Comparison of ENCODE assay signal across 8 mouse cellular contexts in the genomic region with DNA sequence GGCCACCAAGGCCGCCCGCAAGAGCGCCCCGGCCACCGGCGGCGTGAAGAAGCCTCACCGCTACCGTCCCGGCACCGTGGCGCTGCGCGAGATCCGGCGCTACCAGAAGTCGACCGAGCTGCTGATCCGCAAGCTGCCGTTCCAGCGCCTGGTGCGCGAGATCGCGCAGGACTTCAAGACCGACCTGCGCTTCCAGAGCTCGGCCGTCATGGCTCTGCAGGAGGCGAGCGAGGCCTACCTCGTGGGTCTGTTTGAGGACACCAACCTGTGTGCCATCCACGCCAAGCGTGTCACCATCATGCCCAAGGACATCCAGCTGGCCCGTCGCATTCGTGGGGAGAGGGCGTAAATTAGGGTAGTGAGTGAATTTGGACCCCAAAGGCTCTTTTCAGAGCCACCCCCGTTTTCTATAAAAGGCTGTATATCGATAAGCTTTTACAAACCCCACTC. TPM values are rescaled to one million over a fixed set of nuclear protein-coding genes. Genes with fewer than 3 reads are reported as not detected.
A peak's percentile ranks its signal among the peaks of the same experiment; 100 is the strongest.
DNase-seq lines count a peak whose midpoint lies in the region; ATAC-seq and TF ChIP-seq lines count a peak whose summit lies in the region.
"Not testable (repeated sequence)": the region's sequence is repeated elsewhere in the genome, so short reads cannot be mapped to it uniquely, and the experiment has no call there.

No protein-coding gene starts in this region.

- peak overlapping the region; percentile 6 to 47 for H3K4me3 ChIP-seq in MEL (ENCODE audit: control insufficient read depth in 1 of 2, insufficient read depth in 1 of 2, low read depth in 2 of 2, low read length in 2 of 2)
- H3K4me3 ChIP-seq in embryonic facial prominence, embryonic 14.5 days (ENCODE audit: low read depth, low read length), result peak overlapping the region; percentile 43
- H3K4me3 ChIP-seq in heart, embryonic 10.5 days, result peak overlapping the region; percentile 59
- H3K4me3 ChIP-seq in intestine, embryonic 14.5 days (ENCODE audit: low read depth, low read length), result peak overlapping the region; percentile 38
- H3K4me3 ChIP-seq in limb, embryonic 14.5 days (replicated peaks; ENCODE audit: low read length), result peak overlapping the region; percentile 40
- peak overlapping the region; percentile 29 for H3K4me3 ChIP-seq in macrophage (ENCODE audit: inconsistent target)
- peak overlapping the region; percentile 41 for H3K4me3 ChIP-seq in neural tube, embryonic 15.5 days (replicated peaks)

- not testable (repeated sequence) for ATAC-seq in embryonic facial prominence, embryonic 14.5 days (ENCODE audit: low read depth); intestine, embryonic 14.5 days (replicated peaks; ENCODE audit: low FRiP score, low TSS enrichment, low read depth); limb, embryonic 14.5 days (ENCODE audit: low FRiP score, low read depth); neural tube, embryonic 15.5 days (ENCODE audit: low FRiP score)

- H3K4me2 ChIP-seq in embryonic facial prominence, embryonic 14.5 days (ENCODE audit: low read depth, low read length), result peak overlapping the region; percentile 63
- H3K4me2 ChIP-seq in intestine, embryonic 14.5 days (ENCODE audit: low read length), result peak overlapping the region; percentile 80
- peak overlapping the region; percentile 63 for H3K4me2 ChIP-seq in limb, embryonic 14.5 days (replicated peaks; ENCODE audit: low read depth, low read length, severe bottlenecking)
- H3K4me2 ChIP-seq in neural tube, embryonic 15.5 days, result peak overlapping the region; percentile 71

- peak; percentile 94 to 97; a peak in 3 of 4 replicates for TF ChIP-seq POLR2A in MEL (IDR thresholded peaks at IDR 0.05; ENCODE audit: control insufficient read depth in 1 of 2, insufficient read depth in 1 of 2, low read depth in 1 of 2, low read length in 2 of 2, poor library complexity in 1 of 2)
- TF ChIP-seq POLR2A in limb, embryonic 14.5 days (IDR thresholded peaks at IDR 0.05; ENCODE audit: borderline replicate concordance, extremely low read depth, insufficient read depth, insufficient read length), result not testable (repeated sequence)

- TF ChIP-seq RAD21 in MEL (IDR thresholded peaks at IDR 0.05; ENCODE audit: low read depth, low read length), result not testable (repeated sequence)

- H3K27ac ChIP-seq in MEL (ENCODE audit: control insufficient read depth, low read depth, low read length), result peak overlapping the region; percentile 86
- peak overlapping the region; percentile 91 for H3K27ac ChIP-seq in embryonic facial prominence, embryonic 14.5 days (replicated peaks; ENCODE audit: low read depth, low read length)
- H3K27ac ChIP-seq in heart, embryonic 10.5 days, result peak overlapping the region; percentile 90
- peak overlapping the region; percentile 80 for H3K27ac ChIP-seq in intestine, embryonic 14.5 days (ENCODE audit: low read depth)
- H3K27ac ChIP-seq in limb, embryonic 14.5 days (replicated peaks; ENCODE audit: low read depth, low read length), result peak overlapping the region; percentile 87
- peak overlapping the region; percentile 54 for H3K27ac ChIP-seq in macrophage
- H3K27ac ChIP-seq in neural tube, embryonic 15.5 days (replicated peaks), result peak overlapping the region; percentile 77

- not testable (repeated sequence) for TF ChIP-seq CTCF in MEL (IDR thresholded peaks at IDR 0.05 in 2 of 3, conservative IDR thresholded peaks at IDR 0.05 in 1 of 3; ENCODE audit: control insufficient read depth in 1 of 3, insufficient read depth in 1 of 3, low read depth in 2 of 3, low read length in 3 of 3, poor library complexity in 1 of 3, severe bottlenecking in 1 of 3)

- DNase-seq in MEL (ENCODE audit: low read depth, low spot score), result peak; percentile 75
- not testable (repeated sequence) for DNase-seq in embryonic facial prominence, embryonic 14.5 days (ENCODE audit: low spot score); heart, embryonic 10.5 days (ENCODE audit: low spot score); limb, embryonic 14.5 days (ENCODE audit: low spot score)
- peak; percentile 63 for DNase-seq in intestine, embryonic 14.5 days (ENCODE audit: low spot score)
- DNase-seq in thymus, postnatal 25 days, result peak; percentile 38

- peak overlapping the region; percentile 73 for H3K9ac ChIP-seq in MEL (ENCODE audit: control insufficient read depth, low read depth, low read length, poor library complexity, severe bottlenecking)
- peak overlapping the region; percentile 72 for H3K9ac ChIP-seq in embryonic facial prominence, embryonic 14.5 days (ENCODE audit: low read depth, low read length)
- peak overlapping the region; percentile 86 for H3K9ac ChIP-seq in intestine, embryonic 14.5 days (ENCODE audit: low read length)
- H3K9ac ChIP-seq in limb, embryonic 14.5 days (ENCODE audit: low read depth, low read length, severe bottlenecking), result peak overlapping the region; percentile 74
- peak overlapping the region; percentile 56 for H3K9ac ChIP-seq in neural tube, embryonic 15.5 days (replicated peaks)

- peaks cover 0 to 30% of the 10 kb centered on the region in 2 experiments; a peak in 2 of 4 replicates for H3K36me3 ChIP-seq in MEL (ENCODE audit: control insufficient read depth in 1 of 2, insufficient read depth in 2 of 2, low read length in 2 of 2)
- H3K36me3 ChIP-seq in embryonic facial prominence, embryonic 14.5 days (ENCODE audit: control insufficient read depth, insufficient read depth, low read length); heart, embryonic 10.5 days; intestine, embryonic 14.5 days (ENCODE audit: control insufficient read depth, insufficient read depth, low read length); limb, embryonic 14.5 days (ENCODE audit: control insufficient read depth, insufficient read depth, low read length); macrophage (ENCODE audit: inconsistent target); neural tube, embryonic 15.5 days: not testable (repeated sequence)

- H3K9me3 ChIP-seq in MEL (replicated peaks; ENCODE audit: insufficient read depth, low read length); embryonic facial prominence, embryonic 14.5 days (ENCODE audit: control insufficient read depth, low read length); heart, embryonic 10.5 days; intestine, embryonic 14.5 days (ENCODE audit: control insufficient read depth, low read length); limb, embryonic 14.5 days (ENCODE audit: control insufficient read depth, low read length); neural tube, embryonic 15.5 days (replicated peaks): not testable (repeated sequence)

- not testable (repeated sequence) for H3K4me1 ChIP-seq in MEL (ENCODE audit: control insufficient read depth in 1 of 2, insufficient read depth in 2 of 2, low read length in 2 of 2); heart, embryonic 10.5 days
- peaks cover 12% of the 10 kb centered on the region for H3K4me1 ChIP-seq in embryonic facial prominence, embryonic 14.5 days (ENCODE audit: control insufficient read depth, insufficient read depth, low read length)
- H3K4me1 ChIP-seq in intestine, embryonic 14.5 days (replicated peaks; ENCODE audit: control insufficient read depth, insufficient read depth, low read length), result peaks cover 14% of the 10 kb centered on the region
- H3K4me1 ChIP-seq in limb, embryonic 14.5 days (ENCODE audit: control insufficient read depth, insufficient read depth, low read length), result peaks cover 21% of the 10 kb centered on the region
- H3K4me1 ChIP-seq in neural tube, embryonic 15.5 days, result peaks cover 32% of the 10 kb centered on the region

- H3K27me3 ChIP-seq in MEL (ENCODE audit: control insufficient read depth in 1 of 2, insufficient read depth in 2 of 2, low read length in 2 of 2); embryonic facial prominence, embryonic 14.5 days (replicated peaks; ENCODE audit: control insufficient read depth, insufficient read depth, low read length); heart, embryonic 10.5 days (ENCODE audit: insufficient read depth, poor library complexity, severe bottlenecking); intestine, embryonic 14.5 days (replicated peaks; ENCODE audit: control insufficient read depth, insufficient read depth, low read length); limb, embryonic 14.5 days (ENCODE audit: control insufficient read depth, insufficient read depth, low read length); neural tube, embryonic 15.5 days (replicated peaks): not testable (repeated sequence)

- under 1% methylated on average over 8 of the region's 40 CpGs for WGBS in embryonic facial prominence, embryonic 14.5 days
- WGBS in heart, embryonic 10.5 days, result under 1% methylated on average over 16 of the region's 40 CpGs
- 2% methylated on average over 8 of the region's 40 CpGs for WGBS in intestine, embryonic 14.5 days
- WGBS in limb, embryonic 14.5 days, result 1% methylated on average over 8 of the region's 40 CpGs
- 4% methylated on average over 8 of the region's 40 CpGs for whole genome bisulfite sequencing in macrophage (ENCODE audit: missing documents)
- 1% methylated on average over 9 of the region's 40 CpGs for WGBS in neural tube, embryonic 15.5 days

- H3K79me2 ChIP-seq in MEL (ENCODE audit: control insufficient read depth, insufficient read depth, low read length, poor library complexity), result not testable (repeated sequence)
- peaks cover 18% of the 10 kb centered on the region; the same call in 1 of the 2 replicates for H3K79me2 ChIP-seq in macrophage (ENCODE audit: inconsistent target)

- TF ChIP-seq EP300 in MEL (IDR thresholded peaks at IDR 0.05; ENCODE audit: low read depth in 1 of 2, low read length in 2 of 2), result not testable (repeated sequence)

RNA-seq across cellular contexts. Expression of gene Hist1h3d, which starts 0.3 kb away (rescaled TPM):
- 150 and 212 TPM in 2 replicates for total RNA-seq in MEL (2012; rRNA removed)
- polyA plus RNA-seq in MEL (2012; ENCODE audit: insufficient read depth in 1 of 2, insufficient read length in 2 of 2, low read depth in 1 of 2, low replicate concordance in 2 of 2, missing spikeins in 1 of 2) (1 to 10 TPM in 1 of 2 experiments, not detected in 1; 1.4 TPM), macrophage (2018) (0.13 to 1.1 TPM in 2 of 3 replicates, not detected in the other)
- 5.2 and 7.2 TPM in 2 replicates for polyA plus RNA-seq in embryonic facial prominence, embryonic 14.5 days (2014; fragmentation: Nextera tagmentation; extraction: Ambion mirVana)
- 1.4 and 5.3 TPM in 2 replicates for polyA plus RNA-seq in heart, embryonic 10.5 days (2016; fragmentation: Nextera tagmentation; extraction: Ambion mirVana)
- 9.6 and 12.5 TPM in 2 replicates for polyA plus RNA-seq in intestine, embryonic 14.5 days (2014; fragmentation: Nextera tagmentation; extraction: Ambion mirVana)
- 30.0 and 33.8 TPM in 2 replicates for polyA plus RNA-seq in limb, embryonic 14.5 days (2012; rRNA removed)
- polyA plus RNA-seq in limb, embryonic 14.5 days (2014; fragmentation: Nextera tagmentation; extraction: Ambion mirVana), result 6.8 and 10.4 TPM in 2 replicates
- 10 to 100 TPM in 4 of 26 experiments, 1 to 10 TPM in 21, not detected in 1; 1.6 to 20.7 (median 7.1) TPM for total RNA-seq in macrophage (2018; cell fraction: chromatin; rRNA removed)
- 1 to 10 TPM in 25 of 26 experiments, under 1 TPM in 1; 0.99 to 9.3 (median 2.9) TPM for total RNA-seq in macrophage (2018; cell fraction: cytosol; rRNA removed)
- total RNA-seq in macrophage (2018; cell fraction: nucleus; rRNA removed), result 10 to 100 TPM in 5 of 26 experiments, 1 to 10 TPM in 21; 1.2 to 23.8 (median 4.6) TPM
- polyA plus RNA-seq in neural tube, embryonic 15.5 days (2015; fragmentation: Nextera tagmentation; extraction: Ambion mirVana), result 0.88 and 2.0 TPM in 2 replicates

RNA-seq across cellular contexts. Expression of gene Hist1h2ad, which starts 1.7 kb away (rescaled TPM):
- 924 and 1,082 TPM in 2 replicates for total RNA-seq in MEL (2012; rRNA removed)
- polyA plus RNA-seq in MEL (2012; ENCODE audit: insufficient read depth in 1 of 2, insufficient read length in 2 of 2, low read depth in 1 of 2, low replicate concordance in 2 of 2, missing spikeins in 1 of 2) (under 1 TPM in 1 of 2 experiments, not detected in 1; 0.14 TPM), macrophage (2018) (not detected in 3 replicates)
- 1.6 and 2.8 TPM in 2 replicates for polyA plus RNA-seq in embryonic facial prominence, embryonic 14.5 days (2014; fragmentation: Nextera tagmentation; extraction: Ambion mirVana)
- 0.54 and 1.1 TPM in 2 replicates for polyA plus RNA-seq in heart, embryonic 10.5 days (2016; fragmentation: Nextera tagmentation; extraction: Ambion mirVana)
- polyA plus RNA-seq in intestine, embryonic 14.5 days (2014; fragmentation: Nextera tagmentation; extraction: Ambion mirVana), result 2.2 and 4.2 TPM in 2 replicates
- 6.1 and 13.9 TPM in 2 replicates for polyA plus RNA-seq in limb, embryonic 14.5 days (2012; rRNA removed)
- 1.2 and 5.3 TPM in 2 replicates for polyA plus RNA-seq in limb, embryonic 14.5 days (2014; fragmentation: Nextera tagmentation; extraction: Ambion mirVana)
- 10 to 100 TPM in 13 of 26 experiments, 1 to 10 TPM in 9, not detected in 4; 1.7 to 29.9 (median 13.5) TPM for total RNA-seq in macrophage (2018; cell fraction: chromatin; rRNA removed)
- total RNA-seq in macrophage (2018; cell fraction: cytosol; rRNA removed), result 10 to 100 TPM in 8 of 26 experiments, 1 to 10 TPM in 18; 1.8 to 22.0 (median 5.7) TPM
- 10 to 100 TPM in 6 of 26 experiments, 1 to 10 TPM in 16, not detected in 4; 2.3 to 19.6 (median 6.7) TPM for total RNA-seq in macrophage (2018; cell fraction: nucleus; rRNA removed)
- 0.97 TPM in 1 of 2 replicates, not detected in the other for polyA plus RNA-seq in neural tube, embryonic 15.5 days (2015; fragmentation: Nextera tagmentation; extraction: Ambion mirVana)

RNA-seq across cellular contexts. Expression of gene Hist1h2bf, which starts 1.9 kb away (rescaled TPM):
- total RNA-seq in MEL (2012; rRNA removed), result 1,093 and 1,255 TPM in 2 replicates
- polyA plus RNA-seq in MEL (2012; ENCODE audit: insufficient read depth in 1 of 2, insufficient read length in 2 of 2, low read depth in 1 of 2, low replicate concordance in 2 of 2, missing spikeins in 1 of 2), result 1 to 10 TPM in 1 of 2 experiments, not detected in 1; 2.2 TPM
- 3.6 and 4.1 TPM in 2 replicates for polyA plus RNA-seq in embryonic facial prominence, embryonic 14.5 days (2014; fragmentation: Nextera tagmentation; extraction: Ambion mirVana)
- polyA plus RNA-seq in heart, embryonic 10.5 days (2016; fragmentation: Nextera tagmentation; extraction: Ambion mirVana), result 1.1 and 1.8 TPM in 2 replicates
- 7.0 and 7.1 TPM in 2 replicates for polyA plus RNA-seq in intestine, embryonic 14.5 days (2014; fragmentation: Nextera tagmentation; extraction: Ambion mirVana)
- polyA plus RNA-seq in limb, embryonic 14.5 days (2012; rRNA removed), result 17.8 and 25.9 TPM in 2 replicates
- polyA plus RNA-seq in limb, embryonic 14.5 days (2014; fragmentation: Nextera tagmentation; extraction: Ambion mirVana), result 5.3 and 8.5 TPM in 2 replicates
- 10 to 100 TPM in 1 of 26 experiments, 1 to 10 TPM in 7, not detected in 18; 2.5 to 14.3 (median 4.4) TPM for total RNA-seq in macrophage (2018; cell fraction: chromatin; rRNA removed)
- total RNA-seq in macrophage (2018; cell fraction: cytosol; rRNA removed), result 10 to 100 TPM in 14 of 26 experiments, 1 to 10 TPM in 12; 2.2 to 37.9 (median 12.3) TPM
- 10 to 100 TPM in 1 of 26 experiments, 1 to 10 TPM in 19, not detected in 6; 2.0 to 18.2 (median 3.3) TPM for total RNA-seq in macrophage (2018; cell fraction: nucleus; rRNA removed)
- polyA plus RNA-seq in macrophage (2018), result not detected in 3 replicates
- 2.7 TPM in 1 of 2 replicates, not detected in the other for polyA plus RNA-seq in neural tube, embryonic 15.5 days (2015; fragmentation: Nextera tagmentation; extraction: Ambion mirVana)

RNA-seq across cellular contexts. Expression of gene Hist1h2bg, which starts 4.7 kb away (rescaled TPM):
- 2,580 and 3,348 TPM in 2 replicates for total RNA-seq in MEL (2012; rRNA removed)
- 10 to 100 TPM in 1 of 2 experiments, not detected in 1; 14.7 TPM for polyA plus RNA-seq in MEL (2012; ENCODE audit: insufficient read depth in 1 of 2, insufficient read length in 2 of 2, low read depth in 1 of 2, low replicate concordance in 2 of 2, missing spikeins in 1 of 2)
- polyA plus RNA-seq in embryonic facial prominence, embryonic 14.5 days (2014; fragmentation: Nextera tagmentation; extraction: Ambion mirVana), result 5.1 and 5.3 TPM in 2 replicates
- polyA plus RNA-seq in heart, embryonic 10.5 days (2016; fragmentation: Nextera tagmentation; extraction: Ambion mirVana), result 2.8 and 4.8 TPM in 2 replicates
- polyA plus RNA-seq in intestine, embryonic 14.5 days (2014; fragmentation: Nextera tagmentation; extraction: Ambion mirVana), result 6.1 and 7.6 TPM in 2 replicates
- polyA plus RNA-seq in limb, embryonic 14.5 days (2012; rRNA removed), result 38.9 and 60.8 TPM in 2 replicates
- 6.9 and 10.0 TPM in 2 replicates for polyA plus RNA-seq in limb, embryonic 14.5 days (2014; fragmentation: Nextera tagmentation; extraction: Ambion mirVana)
- 10 to 100 TPM in 17 of 26 experiments, 1 to 10 TPM in 9; 3.7 to 73.8 (median 11.9) TPM for total RNA-seq in macrophage (2018; cell fraction: chromatin; rRNA removed)
- total RNA-seq in macrophage (2018; cell fraction: cytosol; rRNA removed), result 100 to 1,000 TPM in 1 of 26 experiments, 10 to 100 TPM in 25; 17.9 to 110 (median 36.8) TPM
- total RNA-seq in macrophage (2018; cell fraction: nucleus; rRNA removed), result 10 to 100 TPM in 23 of 26 experiments, 1 to 10 TPM in 3; 3.5 to 63.4 (median 21.2) TPM
- polyA plus RNA-seq in macrophage (2018), result 0.65 to 7.9 TPM (median 2.9 TPM) in 3 replicates
- 2.2 and 2.9 TPM in 2 replicates for polyA plus RNA-seq in neural tube, embryonic 15.5 days (2015; fragmentation: Nextera tagmentation; extraction: Ambion mirVana)

RNA-seq across cellular contexts. Expression of gene Hist1h2ae, which starts 4.9 kb away (rescaled TPM):
- total RNA-seq in MEL (2012; rRNA removed), result 560 and 662 TPM in 2 replicates
- polyA plus RNA-seq in MEL (2012; ENCODE audit: insufficient read depth in 1 of 2, insufficient read length in 2 of 2, low read depth in 1 of 2, low replicate concordance in 2 of 2, missing spikeins in 1 of 2), result 1 to 10 TPM in 1 of 2 experiments, not detected in 1; 3.3 TPM
- polyA plus RNA-seq in embryonic facial prominence, embryonic 14.5 days (2014; fragmentation: Nextera tagmentation; extraction: Ambion mirVana), result 93.4 and 108 TPM in 2 replicates
- polyA plus RNA-seq in heart, embryonic 10.5 days (2016; fragmentation: Nextera tagmentation; extraction: Ambion mirVana), result 39.9 and 49.4 TPM in 2 replicates
- polyA plus RNA-seq in intestine, embryonic 14.5 days (2014; fragmentation: Nextera tagmentation; extraction: Ambion mirVana), result 106 and 114 TPM in 2 replicates
- 19.8 and 35.0 TPM in 2 replicates for polyA plus RNA-seq in limb, embryonic 14.5 days (2012; rRNA removed)
- polyA plus RNA-seq in limb, embryonic 14.5 days (2014; fragmentation: Nextera tagmentation; extraction: Ambion mirVana), result 103 and 109 TPM in 2 replicates
- 10 to 100 TPM in 1 of 26 experiments, 1 to 10 TPM in 10, not detected in 15; 1.3 to 11.1 (median 3.0) TPM for total RNA-seq in macrophage (2018; cell fraction: chromatin; rRNA removed)
- total RNA-seq in macrophage (2018; cell fraction: cytosol; rRNA removed), result 10 to 100 TPM in 10 of 26 experiments, 1 to 10 TPM in 16; 2.5 to 16.9 (median 7.4) TPM
- total RNA-seq in macrophage (2018; cell fraction: nucleus; rRNA removed), result 10 to 100 TPM in 1 of 26 experiments, 1 to 10 TPM in 19, not detected in 6; 1.4 to 10.2 (median 2.5) TPM
- polyA plus RNA-seq in macrophage (2018), result 0.70 to 2.0 TPM (median 0.90 TPM) in 3 replicates
- polyA plus RNA-seq in neural tube, embryonic 15.5 days (2015; fragmentation: Nextera tagmentation; extraction: Ambion mirVana), result 12.5 and 25.5 TPM in 2 replicates
